Mouse (Mus musculus) intestine, postnatal 0 days (tissue): ENCODE results near the gene Scpep1. TPM values are rescaled to one million over a fixed set of nuclear protein-coding genes. Genes with fewer than 3 reads are reported as not detected.
"Not testable (repeated sequence)": the region's sequence is repeated elsewhere in the genome, so short reads cannot be mapped to it uniquely, and the experiment has no call there.

Experiments
- ATAC-seq: fragments of 200-750 bp; cut with Nextera tagmentation; 2 replicates; pipeline ENCODE4 v1.8.0; 2017; ENCODE audit warnings: mild to moderate bottlenecking, moderate TSS enrichment, moderate library complexity
- H3K27ac ChIP-seq: fragments of 300-500 bp; sonication (generic); 2 replicates; pipeline ENCODE4 v1.5.1; 2014; ENCODE audit warnings: mild to moderate bottlenecking, low read depth, low read length, moderate library complexity
- H3K27me3 ChIP-seq: fragments of 300-500 bp; sonication (generic); replicated peaks from 2 replicates; pipeline ENCODE4 v1.6.1; 2014; ENCODE audit warnings: low read length, mixed read lengths; ENCODE audit not compliant: control insufficient read depth, insufficient read depth
- H3K36me3 ChIP-seq: fragments of 300-500 bp; sonication (generic); 2 replicates; pipeline ENCODE4 v1.6.1; 2014; ENCODE audit warnings: mild to moderate bottlenecking, moderate library complexity; ENCODE audit not compliant: control insufficient read depth, insufficient read depth
- H3K4me1 ChIP-seq: fragments of 300-500 bp; sonication (generic); replicated peaks from 2 replicates; pipeline ENCODE4 v1.6.1; 2014; ENCODE audit warnings: antibody characterized with exemption, low read length, mixed read lengths; ENCODE audit not compliant: control insufficient read depth, insufficient read depth
- H3K4me2 ChIP-seq: fragments of 300-500 bp; sonication (generic); replicated peaks from 2 replicates; pipeline ENCODE4 v1.6.1; 2014; ENCODE audit warnings: low read depth, mild to moderate bottlenecking, moderate library complexity
- H3K4me3 ChIP-seq: fragments of 300-500 bp; sonication (generic); 2 replicates; pipeline ENCODE4 v1.5.1; 2014; ENCODE audit warnings: low read depth, low read length
- H3K9ac ChIP-seq: fragments of 300-500 bp; sonication (generic); 2 replicates; pipeline ENCODE4 v1.6.1; 2014; ENCODE audit warnings: mild to moderate bottlenecking, low read depth, low read length
- H3K9me3 ChIP-seq: fragments of 300-500 bp; sonication (generic); 2 replicates; pipeline ENCODE4 v1.6.1; 2016; ENCODE audit warnings: mixed run types; ENCODE audit not compliant: control insufficient read depth
- CTCF ChIP-seq: sonication (generic); IDR thresholded peaks from 2 replicates; pipeline ENCODE4 v1.5.1; 2016; ENCODE audit warnings: low read depth, mild to moderate bottlenecking, control low read depth, antibody characterized with exemption, moderate library complexity
- WGBS: fragments of 180-500 bp; shearing (Covaris S2); extraction: QIAGEN DNeasy Blood & Tissue Kit; methylation state at CpG from one replicate; pipeline ENCODE4 v1.1.7; 2014; 5-methylcytosine and 5-hydroxymethylcytosine counted together
- polyA plus RNA-seq: library from polyadenylated mRNA; unstranded; fragments of >200 nt; fragmentation: Nextera tagmentation; extraction: Ambion mirVana; gene quantifications from 2 replicates; pipeline ENCODE4 v1.2.1, GENCODE M21; 2015

Gene Scpep1
- polyA plus RNA-seq, 1 experiment from 2014 or later, result 191 TPM

GRCm38 (mm10) chr11:88891446-88891845, 63.8 kb downstream of the Scpep1 start:
- not testable (repeated sequence) for H3K9ac ChIP-seq, H3K4me2 ChIP-seq, H3K27ac ChIP-seq, H3K4me3 ChIP-seq, H3K27me3 ChIP-seq, H3K36me3 ChIP-seq, H3K9me3 ChIP-seq, H3K4me1 ChIP-seq, ATAC-seq
- WGBS, result 85% methylated on average over 5 of the region's 12 CpGs

- not testable (repeated sequence) for H3K27ac ChIP-seq, ATAC-seq, H3K27me3 ChIP-seq, H3K4me1 ChIP-seq, H3K9ac ChIP-seq, H3K9me3 ChIP-seq, H3K4me3 ChIP-seq, H3K36me3 ChIP-seq, H3K4me2 ChIP-seq
- WGBS, result 92% methylated on average over 6 of the region's 11 CpGs
These were observed 64.4 kb downstream of the Scpep1 start for GRCm38 (mm10) chr11:88890904-88891303.

DNA sequence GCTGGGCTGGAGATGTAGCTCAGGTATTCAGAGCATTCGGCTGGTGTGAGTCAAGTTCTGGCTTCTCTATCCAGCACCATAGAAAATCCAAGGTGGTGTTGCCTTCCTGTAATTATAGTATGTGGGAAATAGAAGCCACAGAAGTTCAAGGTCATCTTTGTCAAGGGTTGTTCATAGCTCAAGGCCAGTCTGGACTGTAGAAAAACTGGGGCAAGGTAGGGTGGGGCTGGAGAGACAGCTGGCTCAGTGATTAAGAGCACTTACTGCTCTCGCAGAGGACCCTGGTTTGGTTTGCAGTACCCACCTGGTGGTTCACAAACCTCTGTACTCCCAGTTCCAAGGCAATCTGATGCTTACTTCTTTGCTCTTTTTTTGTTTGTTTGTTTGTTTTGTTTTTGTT, 66.3 kb downstream of the Scpep1 start:
- Histone ChIP-seq H3K4me3 (no peak overlapping the region), H3K36me3 (no peaks in the 10 kb centered on the region), H3K27ac (no peak overlapping the region), H3K9ac (no peak overlapping the region), H3K9me3 (no peaks in the 10 kb centered on the region), H3K4me1 (no peaks in the 10 kb centered on the region), H3K27me3 (no peaks in the 10 kb centered on the region), H3K4me2 (no peak overlapping the region)
- TF ChIP-seq CTCF, result no peak
- 64% methylated on average over 2 of the region's 2 CpGs for WGBS
- no peak for ATAC-seq

- no peak for ATAC-seq
- Histone ChIP-seq H3K4me2 (no peak overlapping the region), H3K36me3 (no peaks in the 10 kb centered on the region), H3K4me1 (no peaks in the 10 kb centered on the region), H3K9me3 (no peaks in the 10 kb centered on the region), H3K4me3 (no peak overlapping the region), H3K27ac (no peak overlapping the region), H3K9ac (no peak overlapping the region), H3K27me3 (no peaks in the 10 kb centered on the region)
- no peak for TF ChIP-seq CTCF
- WGBS, result 66% methylated on average over 8 of the region's 8 CpGs
These were observed 70.7 kb downstream of the Scpep1 start for GRCm38 (mm10) chr11:88884376-88885065.

DNA sequence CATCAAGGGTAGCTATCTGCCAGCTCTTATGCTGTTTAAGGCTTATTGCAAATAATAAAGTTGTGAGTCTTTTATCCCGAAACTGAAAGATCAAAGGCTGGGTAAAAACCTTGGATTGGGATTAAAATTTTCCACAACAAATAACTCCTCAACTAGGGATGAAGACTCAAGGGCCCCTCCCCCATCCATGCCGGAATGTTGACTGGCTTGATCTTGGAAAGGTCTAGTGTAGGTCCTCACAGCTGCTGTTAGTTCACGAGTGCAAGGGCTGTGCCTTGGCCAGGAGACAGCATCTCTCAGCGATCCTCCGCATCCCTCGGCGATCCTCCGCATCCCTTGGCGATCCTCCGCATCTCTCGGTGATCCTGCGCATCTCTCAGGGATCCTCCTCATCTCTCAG, 77.3 kb downstream of the Scpep1 start:
- 89% methylated on average over 12 of the region's 12 CpGs for WGBS
- no peaks in the 10 kb centered on the region for H3K27me3 ChIP-seq
- no peak overlapping the region for H3K9ac ChIP-seq
- no peak for TF ChIP-seq CTCF
- no peaks in the 10 kb centered on the region for H3K36me3 ChIP-seq
- no peak for ATAC-seq
- H3K4me2 ChIP-seq, result no peak overlapping the region
- H3K9me3 ChIP-seq, result no peaks in the 10 kb centered on the region
- no peak overlapping the region for H3K4me3 ChIP-seq
- no peak overlapping the region for H3K27ac ChIP-seq
- H3K4me1 ChIP-seq, result no peaks in the 10 kb centered on the region

Other genes starting within 250 kb of the Scpep1 start
- gene Msi2, start 237.0 kb downstream of the Scpep1 start, polyA plus RNA-seq, result 7.5 and 8.9 TPM in 2 replicates
- gene Akap1, start 90.9 kb downstream of the Scpep1 start, polyA plus RNA-seq, result 12.3 and 12.4 TPM in 2 replicates
- not detected in 2 replicates for gene Elobl, start 11.5 kb upstream of the Scpep1 start, polyA plus RNA-seq
- 4.1 and 4.6 TPM in 2 replicates for gene Coil, start 14.8 kb upstream of the Scpep1 start, polyA plus RNA-seq
- gene Trim25, start 43.9 kb upstream of the Scpep1 start, polyA plus RNA-seq, result 24.2 and 26.2 TPM in 2 replicates
- 1.7 and 2.0 TPM in 2 replicates for gene Dgke, start 111.4 kb upstream of the Scpep1 start, polyA plus RNA-seq
- gene Gm525, start 118.4 kb upstream of the Scpep1 start, polyA plus RNA-seq, result 0.93 and 1.7 TPM in 2 replicates